Mouse (Mus musculus) brain, adult 2 months (tissue): ENCODE measurements around the gene Cacna1d.

Source experiments
- DNase-seq: peaks from one replicate; pipeline ENCODE4 v3.0.0; 2011; ENCODE audit warnings: low read depth, low spot score

The Cacna1d gene

DNA sequence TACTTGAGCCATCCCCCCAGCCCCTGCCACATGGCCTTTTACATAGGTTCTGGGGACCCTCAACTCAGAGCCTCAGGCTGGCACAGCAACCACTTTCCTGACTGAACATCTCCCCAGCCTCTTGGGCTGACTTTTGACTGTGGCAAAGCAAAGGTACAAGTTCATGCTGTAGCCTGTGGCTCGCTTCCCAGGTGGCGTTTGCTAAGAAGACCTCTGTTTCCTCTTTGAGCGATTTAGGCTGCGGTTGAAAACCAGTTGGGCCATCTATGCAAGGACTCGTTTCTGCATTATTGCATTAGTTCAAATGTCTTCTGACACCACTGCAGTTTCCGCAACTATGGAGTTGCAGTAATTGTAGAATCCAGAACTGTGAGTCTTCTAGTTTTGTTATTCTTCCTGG, 468.8 kb downstream of the Cacna1d start:
- no peak for DNase-seq

DNA sequence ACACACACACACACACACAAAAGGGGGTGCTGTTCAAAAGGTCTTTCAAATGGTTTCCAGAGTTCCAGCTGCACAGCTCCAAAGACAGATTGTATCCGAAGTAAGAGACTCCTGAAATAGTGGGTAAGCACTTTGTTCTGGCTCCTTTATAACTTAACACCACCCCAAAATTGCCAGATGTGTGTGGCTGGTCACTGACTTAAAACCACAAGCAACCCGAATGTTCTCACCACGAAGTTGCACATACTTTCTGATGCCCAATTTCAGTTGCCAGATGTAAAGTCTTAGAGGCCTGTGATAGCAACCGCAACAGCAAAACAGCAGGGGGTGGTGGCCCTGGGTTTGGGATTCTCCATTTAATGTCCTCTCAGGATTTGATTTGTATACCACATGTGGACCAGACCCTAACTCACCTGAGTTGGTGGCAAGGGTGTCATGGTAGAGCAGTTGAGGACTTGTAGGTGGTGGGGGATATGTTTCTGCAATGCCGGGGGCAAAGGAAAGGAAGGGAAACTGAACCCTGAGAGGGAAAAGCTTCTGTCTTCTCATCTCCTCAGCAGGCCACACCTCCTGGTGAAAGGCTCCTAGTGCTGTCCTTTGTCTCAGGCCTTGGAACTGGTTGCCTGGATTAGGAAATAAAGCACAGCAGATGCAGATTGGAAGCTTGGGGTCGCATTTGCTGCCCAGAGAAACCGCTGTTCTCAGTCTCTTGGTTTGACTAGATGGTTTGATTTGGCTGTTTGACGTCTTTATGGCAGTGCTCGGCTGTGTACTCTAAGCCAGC, 471.3 kb downstream of the Cacna1d start:
- no peak for DNase-seq

DNA sequence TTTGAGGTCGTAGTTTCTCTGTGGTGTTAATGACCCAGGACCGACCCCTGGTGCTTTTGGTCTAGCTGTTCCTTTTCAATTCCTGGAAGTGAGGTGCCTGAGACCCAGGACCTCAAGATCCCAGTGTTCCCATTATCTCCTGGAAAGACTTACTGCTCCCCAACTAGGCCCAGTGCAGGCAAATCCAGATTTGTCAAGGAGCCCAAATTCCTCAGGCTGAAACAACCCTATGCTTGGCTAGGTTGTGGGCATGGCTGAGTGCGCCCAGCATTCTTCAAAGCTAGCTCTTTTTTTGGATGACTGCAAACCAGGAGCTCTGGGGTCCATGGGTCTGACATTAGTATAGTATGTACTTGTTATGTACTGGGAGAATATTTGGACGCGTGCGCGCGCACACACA, 471.9 kb downstream of the Cacna1d start:
- DNase-seq = no peak

DNA sequence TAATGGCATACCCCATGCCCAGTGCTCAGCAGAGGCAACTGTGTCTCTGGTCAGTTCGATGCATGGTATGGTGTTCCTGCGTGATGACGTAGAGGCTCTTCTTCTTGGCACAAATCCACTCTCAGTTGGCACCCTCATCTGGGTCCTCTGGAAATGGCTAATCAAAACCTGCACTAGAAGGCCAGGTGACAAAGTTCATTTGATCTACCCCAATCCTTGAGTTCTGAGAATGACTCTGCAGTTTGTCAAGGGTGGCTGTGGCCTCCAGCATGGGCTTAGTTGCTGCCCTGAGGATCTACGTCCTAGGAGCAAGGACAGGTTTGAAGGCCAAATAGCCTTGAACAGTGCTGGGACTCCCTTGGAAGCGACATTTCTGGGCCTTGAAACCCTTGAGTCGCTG, 472.4 kb downstream of the Cacna1d start:
- no peak for DNase-seq

DNA sequence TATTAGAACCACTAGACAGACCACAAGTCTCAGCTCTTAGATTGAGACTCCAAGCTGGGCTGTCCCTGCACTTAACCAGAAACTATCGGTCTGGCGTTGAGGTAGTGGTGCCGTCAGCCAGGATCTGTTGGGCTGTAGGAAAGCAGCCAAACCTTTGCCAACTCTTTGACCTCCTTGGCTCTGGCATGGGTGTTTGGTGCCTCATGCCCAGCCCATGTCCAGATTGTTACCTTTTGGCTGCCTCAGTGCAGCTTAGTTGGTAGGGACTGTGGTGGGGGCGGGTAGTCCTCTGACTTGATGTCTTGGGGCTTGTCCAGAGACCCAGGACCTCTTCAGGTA, 472.8 kb downstream of the Cacna1d start:
- no peak for DNase-seq

DNA sequence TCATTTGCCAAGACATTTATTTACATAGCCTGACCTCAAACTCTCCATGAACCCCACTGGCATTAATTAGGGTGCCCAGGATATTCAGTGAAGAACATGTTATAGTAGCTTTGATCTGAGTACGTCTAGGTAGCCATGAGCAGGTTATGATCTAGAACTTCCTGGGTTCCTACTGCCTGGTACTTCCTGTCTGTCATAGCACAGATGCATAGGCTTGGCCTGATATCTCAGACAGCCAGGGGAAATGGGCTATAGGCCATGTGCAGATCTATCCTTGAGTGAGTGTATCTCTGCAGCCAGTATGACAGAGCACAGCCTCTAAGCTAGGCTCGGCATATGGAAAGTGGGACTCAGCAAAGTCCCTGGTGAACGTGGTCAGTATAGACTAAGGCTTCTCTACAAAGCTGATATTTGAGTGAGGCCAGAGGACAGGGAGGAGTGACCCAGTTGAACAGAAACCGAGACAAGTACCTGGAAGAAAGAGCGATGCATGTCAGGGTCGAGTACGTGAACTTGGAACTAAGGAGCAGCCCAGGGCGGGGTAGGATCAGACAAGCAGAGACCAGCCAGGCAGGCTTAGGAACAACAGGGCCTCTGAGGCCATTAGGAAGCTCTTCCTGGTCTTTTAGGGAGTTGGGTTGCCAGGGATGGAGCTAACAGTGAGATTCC, 473.3 kb downstream of the Cacna1d start:
- DNase-seq = no peak

DNA sequence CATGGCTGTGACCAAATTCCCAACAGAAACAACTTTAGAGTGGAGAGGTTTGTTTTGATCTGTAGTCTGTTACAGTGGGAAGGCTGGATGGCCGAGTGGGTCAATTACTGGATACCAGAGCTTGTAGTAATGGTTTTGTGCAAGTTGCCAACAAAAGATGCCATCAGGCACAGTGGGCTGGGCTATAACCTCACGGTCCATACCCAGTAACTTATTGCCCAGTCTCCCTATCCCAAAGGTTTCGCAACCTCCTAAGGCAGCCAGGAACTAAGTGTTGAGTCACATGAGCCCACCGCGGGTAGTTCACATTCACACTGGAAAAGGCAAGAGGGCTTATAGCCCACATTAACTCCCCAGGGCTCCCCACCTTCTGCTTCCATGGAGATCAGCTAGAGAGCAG, 474.6 kb downstream of the Cacna1d start:
- DNase-seq = no peak

DNA sequence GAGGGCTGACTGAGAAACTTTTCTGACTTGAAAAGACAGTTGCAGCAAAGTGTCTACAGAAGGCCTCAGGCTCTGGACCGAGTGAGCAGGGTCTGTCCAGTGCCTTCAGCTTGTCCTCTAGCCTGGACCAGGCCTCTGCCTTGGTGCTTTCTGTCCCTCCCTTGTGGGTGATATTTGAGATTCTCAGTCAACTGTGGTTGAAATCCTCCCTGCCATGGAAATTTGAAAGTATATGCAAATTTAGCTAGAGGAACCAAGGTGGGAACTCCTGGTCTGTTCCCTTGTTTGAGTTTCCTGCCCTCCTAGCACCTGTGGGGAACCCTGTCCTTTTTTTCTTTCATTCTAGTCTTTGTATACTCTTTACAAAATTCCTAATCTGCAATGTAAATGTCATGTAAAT, 476.2 kb downstream of the Cacna1d start:
- DNase-seq = no peak

DNA sequence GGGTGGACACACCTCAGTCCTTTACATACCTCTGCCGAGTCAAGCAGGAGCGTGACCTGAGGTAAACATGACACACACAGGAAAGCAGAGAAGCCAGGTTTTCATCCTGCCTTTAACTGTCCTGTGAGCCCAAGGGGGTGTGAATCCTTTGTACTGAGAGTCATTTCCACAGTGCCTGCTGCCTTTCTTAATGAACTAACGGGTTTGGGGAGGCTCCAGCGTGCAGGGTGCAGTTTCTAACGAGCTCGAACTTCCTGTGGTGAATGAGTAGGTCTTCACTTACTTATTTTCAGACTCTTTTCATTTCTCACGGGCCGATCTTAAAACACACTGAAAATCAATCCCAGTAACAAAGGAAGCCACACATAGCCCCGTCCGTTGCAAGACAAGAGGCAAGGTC, 476.8 kb downstream of the Cacna1d start:
- no peak for DNase-seq

DNA sequence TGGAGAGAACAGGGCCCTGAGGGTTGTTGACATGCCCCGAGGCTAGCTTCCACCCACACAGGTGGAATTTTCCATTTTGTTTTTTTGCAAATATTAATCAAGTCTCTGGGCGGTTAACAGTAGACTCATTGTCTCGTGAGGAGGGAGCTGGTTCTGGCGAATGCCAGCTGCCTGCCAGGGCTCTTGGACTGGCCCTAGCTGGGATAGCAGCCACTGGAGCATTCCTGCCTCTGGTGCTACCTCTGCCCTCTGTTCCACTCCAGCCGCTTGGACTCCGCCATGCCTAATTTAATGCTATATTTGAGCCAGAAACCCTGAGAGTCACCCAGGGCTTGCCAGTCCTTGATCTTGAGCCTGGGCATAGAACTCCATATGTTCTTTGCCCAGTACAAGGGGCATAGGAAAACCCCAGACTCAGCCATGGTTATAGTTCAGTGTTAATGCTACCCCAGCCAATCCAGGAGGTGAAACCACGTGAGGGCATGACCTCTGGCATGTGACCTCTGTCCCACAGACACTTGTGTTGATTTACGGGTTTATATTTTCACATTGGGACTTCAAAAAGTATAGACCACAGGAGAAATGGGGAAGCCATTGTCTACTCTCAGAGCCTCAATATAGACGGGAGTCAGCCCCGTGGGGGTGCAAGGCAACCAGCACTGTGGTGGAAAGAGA, 479.2 kb downstream of the Cacna1d start:
- DNase-seq = peak; percentile 76

DNA sequence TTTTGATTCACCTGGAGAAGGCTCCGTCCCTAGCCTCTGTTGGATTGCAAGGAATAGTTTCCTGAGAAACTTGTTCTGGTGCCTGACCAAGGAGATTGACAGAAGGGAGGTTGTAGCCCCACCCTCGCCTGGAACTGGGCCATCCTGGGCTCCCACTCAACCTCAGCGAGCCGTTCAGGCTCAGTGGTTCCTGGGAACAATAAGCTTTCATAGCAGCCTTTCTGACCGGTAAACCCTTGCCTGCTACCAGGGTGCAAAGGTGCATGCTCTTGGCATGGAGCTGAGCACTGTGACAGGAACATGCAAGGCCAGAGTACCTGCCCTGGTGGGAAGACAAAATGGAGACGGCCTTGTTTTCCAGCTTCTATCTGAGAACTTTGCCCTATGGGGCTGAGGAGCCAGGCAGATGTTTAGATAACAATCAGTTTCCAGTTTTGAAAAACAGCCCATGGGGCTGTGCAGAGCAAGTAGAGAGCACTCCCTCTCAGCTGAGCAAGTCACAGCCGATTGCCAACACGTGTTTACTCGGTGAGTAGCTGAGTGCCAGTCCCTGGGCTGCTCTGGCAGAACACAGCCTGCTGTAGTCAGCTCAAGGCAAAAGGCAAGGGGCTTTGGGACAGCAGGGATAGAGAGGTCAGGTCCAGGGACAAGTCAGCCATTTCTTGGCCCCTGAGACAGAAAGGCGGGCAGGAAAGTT, 481.2 kb downstream of the Cacna1d start:
- DNase-seq = peak; percentile 61

DNA sequence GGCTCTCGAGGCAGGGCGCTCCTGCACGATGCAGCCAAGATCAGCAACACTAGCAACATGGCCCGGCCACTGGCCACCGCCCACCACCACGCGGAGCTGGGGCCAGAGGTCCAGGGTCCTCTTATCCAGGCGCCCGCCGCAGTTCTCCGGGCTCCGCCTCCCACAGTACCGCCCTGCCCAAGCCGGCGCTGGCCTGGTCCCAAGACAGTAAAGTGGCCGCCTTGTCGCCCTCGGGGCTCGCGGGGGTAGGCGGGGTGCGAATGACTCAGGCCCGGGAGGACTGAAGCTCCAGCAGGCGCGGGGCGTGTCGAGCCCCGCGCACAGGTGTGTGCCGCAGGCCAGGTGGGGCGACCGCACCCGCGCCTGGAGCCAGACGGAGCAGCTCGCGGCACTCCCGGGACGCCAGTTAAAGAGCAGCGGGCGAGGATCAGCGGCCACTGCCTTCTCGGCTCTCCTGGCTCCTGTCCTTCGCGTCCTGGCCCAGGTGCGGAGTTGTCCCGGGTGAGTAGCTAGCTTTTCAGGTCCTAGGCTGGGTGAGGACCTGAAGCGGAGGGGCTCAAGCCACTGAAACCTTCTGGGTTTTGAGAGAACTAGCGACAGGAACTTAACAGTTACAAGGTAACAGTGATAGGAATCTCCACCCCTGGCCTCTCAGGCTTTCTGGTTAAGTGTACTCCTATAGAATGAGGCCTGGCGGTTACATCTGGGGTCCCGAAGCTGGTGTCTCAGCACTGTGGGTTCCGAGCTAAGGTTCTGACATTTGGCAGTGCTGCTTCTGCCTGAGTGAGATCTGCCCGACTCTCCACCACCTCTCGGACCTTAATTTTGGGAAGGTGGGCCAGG, 482.3 kb downstream of the Cacna1d start, which contains the start of the genes Il17rb and Chdh:
TSS of gene Il17rb (minus strand) at position 164 of the 843 bp plus-strand sequence.
TSS of gene Chdh (plus strand) at position 291 of the 843 bp plus-strand sequence.
- peak; percentile 63 for DNase-seq

DNA sequence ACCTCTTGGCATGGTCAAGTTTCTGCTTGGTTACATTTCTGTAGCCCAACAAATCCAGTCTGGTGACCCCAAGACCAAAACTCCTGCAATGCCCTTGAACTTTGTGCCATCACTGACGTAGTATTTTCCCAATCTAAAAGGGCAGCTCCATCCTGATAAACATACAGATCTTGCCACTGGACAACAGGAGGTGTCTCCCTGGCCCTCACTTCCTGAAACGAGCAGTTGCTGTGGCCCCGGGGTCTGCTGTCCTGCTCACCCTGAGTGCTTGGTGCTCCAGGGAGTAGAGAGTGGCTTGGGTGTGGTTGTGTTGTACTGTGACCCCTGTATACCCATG, 491.8 kb downstream of the Cacna1d start:
- DNase-seq = no peak

DNA sequence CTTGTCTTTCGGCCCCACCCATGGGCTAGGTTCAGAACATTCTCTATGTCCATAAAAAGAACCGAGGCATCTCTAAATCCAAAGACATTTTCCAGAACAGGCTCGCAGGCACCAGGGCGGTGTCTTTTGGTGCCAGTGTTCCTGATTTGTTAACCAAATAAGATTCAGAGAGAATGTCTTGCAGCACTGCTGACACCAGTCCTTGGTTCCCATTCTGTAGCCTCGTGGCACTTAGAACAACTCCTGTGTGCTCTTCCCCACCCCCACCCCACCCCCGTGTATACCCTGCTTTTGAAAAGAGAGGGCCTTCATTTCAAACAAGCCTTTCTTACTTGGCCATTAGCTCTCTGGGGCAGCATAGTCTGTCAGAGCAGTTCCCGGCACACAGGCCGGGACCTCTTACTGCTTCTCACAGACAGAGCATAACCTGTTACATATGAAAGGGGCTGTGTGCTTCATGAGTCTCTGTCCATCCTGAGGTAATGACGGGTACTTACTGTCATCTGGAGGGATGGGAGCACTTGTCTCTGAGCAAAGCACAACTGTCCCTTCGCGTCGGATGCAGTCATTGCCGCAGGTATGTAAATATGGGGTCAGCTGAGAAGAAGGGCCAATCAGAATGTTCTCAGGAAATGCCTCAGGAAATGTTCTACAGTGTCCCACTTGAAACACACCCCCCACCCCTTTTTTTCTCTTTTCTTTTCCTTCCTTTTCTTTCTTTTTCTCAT, 492.3 kb downstream of the Cacna1d start:
- DNase-seq = peak; percentile 29

DNA sequence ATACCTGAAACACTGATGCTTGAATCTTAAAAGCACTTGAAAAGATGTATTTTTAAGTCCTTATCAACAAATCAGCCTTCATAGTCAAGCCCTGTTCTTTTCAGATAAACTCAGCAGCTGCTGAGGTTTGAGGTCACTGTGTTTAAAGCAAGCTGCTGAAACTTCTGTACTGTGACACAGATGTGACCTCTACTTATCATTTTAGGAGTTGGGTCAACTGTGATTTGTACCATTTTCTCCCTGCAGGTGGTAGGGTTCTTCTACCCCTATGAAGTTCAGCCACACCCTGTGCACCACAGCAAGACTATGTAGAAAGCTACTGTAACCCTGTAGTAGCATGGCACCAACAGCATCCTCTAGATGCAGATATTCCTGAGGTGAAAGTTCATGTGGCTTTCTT, 493.9 kb downstream of the Cacna1d start:
- DNase-seq = no peak

DNA sequence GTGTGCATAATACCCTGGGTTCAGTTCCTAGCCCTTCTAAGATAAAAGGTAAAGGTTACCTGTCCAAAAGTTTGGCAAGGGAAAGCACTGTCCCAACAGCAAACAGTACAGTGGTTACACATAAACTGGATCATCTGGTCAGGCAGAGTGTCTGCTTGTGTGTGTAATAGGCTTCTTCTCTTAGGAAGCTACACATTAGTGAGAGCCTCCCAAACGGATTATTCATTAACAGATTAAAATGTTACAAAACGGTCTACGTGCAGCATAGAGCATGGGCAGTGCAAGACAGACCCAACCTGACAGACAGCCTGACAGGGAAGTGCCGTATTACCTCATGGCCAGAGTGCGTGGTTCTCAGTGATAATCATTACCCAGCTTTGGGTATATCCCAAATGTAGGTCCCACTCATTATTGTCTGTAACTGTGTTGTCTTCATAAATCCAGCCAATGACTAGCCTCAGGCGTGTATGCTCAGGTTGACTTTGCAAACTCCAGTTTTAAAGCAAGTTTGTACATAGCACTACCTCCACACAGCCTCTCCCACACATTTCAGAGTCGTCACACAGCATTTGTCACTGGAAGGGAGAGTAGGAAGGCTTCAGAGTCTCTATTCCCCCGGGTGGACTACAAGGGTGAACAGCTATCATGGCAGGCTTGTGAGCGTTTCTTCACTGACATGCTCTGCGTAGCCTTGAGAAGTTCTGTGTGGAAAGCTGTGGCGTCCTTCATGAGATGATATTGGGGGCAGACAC, 495.1 kb downstream of the Cacna1d start:
- DNase-seq = peak; percentile 69

DNA sequence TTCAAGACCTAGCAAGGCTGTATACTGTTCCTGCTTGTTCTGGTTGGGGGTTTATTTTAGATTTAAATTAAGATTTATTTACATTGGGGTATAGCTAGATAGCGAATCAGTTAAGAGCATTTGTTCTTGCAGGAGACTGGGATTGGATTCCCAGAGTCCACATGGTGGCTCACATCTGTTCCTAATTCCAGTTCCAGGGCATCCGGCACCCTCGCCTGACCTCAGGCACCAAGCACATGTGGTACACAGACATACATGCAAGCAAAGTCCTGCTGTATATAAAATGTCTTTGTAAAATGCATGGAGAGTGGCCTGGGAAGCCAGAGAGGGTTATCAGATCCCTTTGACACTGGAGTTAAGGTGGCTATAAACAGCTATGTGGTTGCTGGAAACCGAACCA, 496.3 kb downstream of the Cacna1d start:
- DNase-seq = no peak
